Mouse (Mus musculus) heart, adult 2 months (tissue): ENCODE results near the gene Pip4p1. TPM values are rescaled to one million over a fixed set of nuclear protein-coding genes. Genes with fewer than 3 reads are reported as not detected.
A peak's percentile ranks its signal among the peaks of the same experiment; 100 is the strongest.
"Not testable (repeated sequence)": the region's sequence is repeated elsewhere in the genome, so short reads cannot be mapped to it uniquely, and the experiment has no call there.

Source experiments
- DNase-seq, 2 experiments: peaks; one replicate each; pipeline ENCODE4 v3.0.0; 2021
- H3K27ac ChIP-seq: fragments of 200-600 bp; 2 replicates; pipeline ENCODE4 v1.8.1; 2022
- H3K27me3 ChIP-seq: fragments of 200-500 bp; 2 replicates; pipeline ENCODE4 v1.6.1; 2012; ENCODE audit warnings: mild to moderate bottlenecking, low read length, inconsistent platforms, mixed read lengths; ENCODE audit not compliant: control insufficient read depth, insufficient read depth
- H3K36me3 ChIP-seq: fragments of 200-500 bp; 2 replicates; pipeline ENCODE4 v1.6.1; 2012; ENCODE audit warnings: low read length, inconsistent platforms; ENCODE audit not compliant: control insufficient read depth, insufficient read depth
- H3K4me1 ChIP-seq: fragments of 200-500 bp; 2 replicates; pipeline ENCODE4 v1.6.1; 2011; ENCODE audit warnings: low read length; ENCODE audit not compliant: control insufficient read depth, insufficient read depth
- H3K4me3 ChIP-seq: fragments of 200-600 bp; 2 replicates; pipeline ENCODE4 v1.8.1; 2022
- H3K79me2 ChIP-seq: fragments of 200-500 bp; replicated peaks from 2 replicates; pipeline ENCODE4 v1.6.1; 2012; ENCODE audit warnings: mild to moderate bottlenecking, inconsistent platforms, low read length, moderate library complexity, mixed read lengths; ENCODE audit not compliant: control insufficient read depth, insufficient read depth
- H3K9ac ChIP-seq: fragments of 200-500 bp; 2 replicates; pipeline ENCODE4 v1.6.1; 2012; ENCODE audit warnings: low read depth, mild to moderate bottlenecking, control low read depth, inconsistent platforms, low read length, mixed read lengths
- CTCF ChIP-seq: fragments of 200-600 bp; IDR thresholded peaks from 2 replicates; pipeline ENCODE4 v1.8.1; 2022; ENCODE audit warnings: antibody characterized with exemption, mild to moderate bottlenecking, moderate library complexity
- EP300 ChIP-seq: fragments of 200-500 bp; IDR thresholded peaks from 2 replicates; pipeline ENCODE4 v1.6.1; 2011; ENCODE audit warnings: low read depth, low read length, control low read depth; ENCODE audit not compliant: insufficient read depth
- POLR2A ChIP-seq: fragments of 200-500 bp; IDR thresholded peaks from 2 replicates; pipeline ENCODE4 v1.6.1; 2011; ENCODE audit warnings: mild to moderate bottlenecking, low read depth, low read length, control low read depth; ENCODE audit not compliant: insufficient read depth
- WGBS: fragments of 180-500 bp; shearing (Covaris S2); methylation state at CpG from one replicate; pipeline ENCODE4 v1.1.7; 2018; 5-methylcytosine and 5-hydroxymethylcytosine counted together
- intact Hi-C: fragments of 180-260 bp; cut with DNase I; formaldehyde crosslinking; loops from one replicate; pipeline ENCODE4 v1.15.1; 2025
- polyA plus RNA-seq: library from polyadenylated mRNA; depleted of rRNA; stranded (reverse); fragments of >200 nt; gene quantifications from 2 replicates; pipeline ENCODE4 v1.2.3, GENCODE M21; 2012
- total RNA-seq, 2 experiments: library from RNA; stranded (reverse); gene quantifications; 2 replicates each; pipeline ENCODE4 v1.2.3; 2021

The Pip4p1 gene
- total and polyA plus RNA-seq, 3 experiments, result 18.6 to 30.5 (median 27.8) TPM

DNA sequence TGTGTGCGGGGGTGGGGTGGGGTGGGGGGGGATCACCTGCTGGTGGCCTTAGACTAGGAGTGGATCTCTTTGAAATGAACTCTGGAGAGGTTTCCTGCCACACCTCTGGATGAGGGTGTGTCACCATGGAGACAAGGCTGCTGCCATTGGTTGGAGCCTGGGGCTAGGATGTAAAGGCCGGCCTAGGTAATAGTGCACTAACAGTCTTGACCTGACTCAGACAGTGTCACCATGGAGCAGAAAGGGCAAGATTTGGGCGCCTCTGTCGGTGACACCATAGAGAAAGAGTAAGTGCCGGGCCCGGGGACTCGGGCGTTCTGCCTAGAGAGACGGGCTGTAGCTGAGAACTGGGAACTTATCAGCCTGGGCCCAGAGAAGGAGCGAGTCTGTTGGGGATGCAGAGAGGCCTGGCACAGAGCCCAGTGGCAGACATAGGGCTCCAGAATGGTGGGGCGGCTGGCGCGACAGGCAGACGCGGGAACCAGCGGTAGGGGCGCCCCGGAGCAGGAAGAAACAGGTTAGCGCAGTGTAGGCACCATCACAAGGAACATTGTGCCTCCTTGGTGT lies 25.4 kb upstream of the Pip4p1 start, which contains the start of gene Pnp2:
Gene Pnp2, plus strand, starts transcription at position 51 of the 567 bp plus-strand sequence.
- H3K79me2 ChIP-seq, H3K4me1 ChIP-seq, H3K27me3 ChIP-seq, H3K36me3 ChIP-seq, H3K9ac ChIP-seq: not testable (repeated sequence)
- peak; percentile 72 to 74 for DNase-seq
- peak within 1 kb of the TSS; percentile 48 for H3K27ac ChIP-seq
- peak within 1 kb of the TSS; percentile 31; the same call in 1 of the 2 replicates for H3K4me3 ChIP-seq
- intact Hi-C loops, result loop anchor here (5.0 kb wide), 1 partner anchor 106 kb away; no protein-coding TSS in a partner anchor
- peak; percentile 43 for TF ChIP-seq CTCF
- 4% methylated on average over 19 of the region's 19 CpGs for WGBS

DNA sequence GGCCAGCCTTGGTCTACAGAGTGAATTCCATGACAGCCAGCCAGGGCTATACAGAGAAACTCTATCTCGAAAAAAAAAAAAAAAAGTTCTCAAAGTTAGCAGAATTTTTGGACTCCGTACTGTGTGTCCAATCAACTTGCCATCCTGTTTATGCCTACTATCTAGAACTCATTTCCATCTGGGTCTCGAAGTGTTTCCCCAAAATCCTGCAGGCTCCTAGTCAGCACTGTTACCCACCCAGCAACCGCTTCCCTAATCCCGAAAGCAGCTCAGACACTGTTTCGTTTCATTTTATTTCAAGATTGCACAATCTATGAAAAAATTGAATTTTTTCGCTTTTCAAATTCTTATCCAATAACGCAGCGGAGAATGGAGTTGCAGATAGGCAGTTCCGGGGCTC lies 24.8 kb upstream of the Pip4p1 start:
- Histone ChIP-seq H3K27ac (no peak overlapping the region; the same call in 1 of the 2 replicates), H3K79me2 (no peaks in the 10 kb centered on the region), H3K36me3 (no peaks in the 10 kb centered on the region), H3K4me3 (no peak overlapping the region), H3K9ac (no peak overlapping the region), H3K27me3 (no peaks in the 10 kb centered on the region), H3K4me1 (no peaks in the 10 kb centered on the region; the same call in 1 of the 2 replicates)
- TF ChIP-seq POLR2A, result no peak
- TF ChIP-seq EP300, result no peak
- TF ChIP-seq CTCF, result no peak
- intact Hi-C loops, result loop anchor here (5.0 kb wide), 1 partner anchor 107 kb away; no protein-coding TSS in a partner anchor
- peak in 1 of 2 experiments; percentile 12 for DNase-seq
- 79% methylated on average over 10 of the region's 10 CpGs for WGBS

GRCm38 (mm10) chr14:50945526-50945925 lies 14.9 kb upstream of the Pip4p1 start:
- H3K9ac ChIP-seq, H3K36me3 ChIP-seq, H3K4me1 ChIP-seq, DNase-seq, H3K79me2 ChIP-seq, H3K27me3 ChIP-seq: not testable (repeated sequence)
- WGBS, result 29% methylated on average over 3 of the region's 3 CpGs
- H3K4me3 ChIP-seq, result peak overlapping the region; percentile 56
- intact Hi-C loops, result loop anchor here (2.0 kb wide), 1 partner anchor 15 kb away; the partner anchor contains the start of genes Pip4p1 and Pnp
- peak overlapping the region; percentile 88 for H3K27ac ChIP-seq

DNA sequence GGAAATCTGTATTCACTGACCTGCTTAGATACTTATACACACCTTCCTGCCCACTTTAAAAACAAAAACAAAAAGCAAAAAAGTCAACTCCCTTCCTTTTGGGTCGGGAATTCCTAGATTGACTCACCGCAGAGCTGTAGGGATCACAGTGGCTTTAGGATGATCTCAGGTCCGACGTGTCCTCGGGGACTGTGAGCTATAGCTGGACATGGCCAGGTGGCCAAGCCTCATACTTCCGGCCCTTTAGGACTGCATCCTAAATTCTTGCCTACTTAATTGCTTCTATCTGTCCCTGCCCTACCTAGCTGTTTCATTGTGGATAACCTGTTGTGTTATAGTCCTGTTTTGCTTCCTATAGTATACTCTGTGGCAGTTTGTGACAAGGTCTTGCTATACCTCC lies 14.4 kb upstream of the Pip4p1 start:
- not testable (repeated sequence) for DNase-seq, H3K79me2 ChIP-seq, H3K4me1 ChIP-seq, H3K27me3 ChIP-seq, H3K36me3 ChIP-seq
- intact Hi-C loops, result loop anchor here (2.0 kb wide), 1 partner anchor 14 kb away; the partner anchor contains the start of genes Pip4p1 and Pnp
- Histone ChIP-seq H3K9ac (peak overlapping the region; percentile 71), H3K4me3 (peak overlapping the region; percentile 56), H3K27ac (peak overlapping the region; percentile 88)
- 15% methylated on average over 6 of the region's 6 CpGs for WGBS

DNA sequence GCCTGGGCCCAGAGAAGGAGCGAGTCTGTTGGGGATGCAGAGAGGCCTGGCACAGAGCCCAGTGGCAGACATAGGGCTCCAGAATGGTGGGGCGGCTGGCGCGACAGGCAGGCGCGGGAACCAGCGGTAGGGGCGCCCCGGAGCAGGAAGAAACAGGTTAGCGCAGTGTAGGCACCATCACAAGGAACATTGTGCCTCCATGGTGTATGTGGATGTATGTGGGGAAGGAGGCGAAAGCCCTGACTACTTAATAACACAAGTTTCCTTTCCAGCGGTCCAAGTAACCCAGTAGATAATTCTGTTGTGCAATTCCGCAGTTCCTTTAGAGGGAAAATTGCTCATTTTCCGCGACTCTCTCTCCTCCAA lies 14.0 kb upstream of the Pip4p1 start:
- peak; percentile 61 for TF ChIP-seq CTCF
- not testable (repeated sequence) for H3K36me3 ChIP-seq, H3K4me1 ChIP-seq, H3K79me2 ChIP-seq, H3K27me3 ChIP-seq, DNase-seq
- Histone ChIP-seq H3K9ac (peak overlapping the region; percentile 59), H3K27ac (peak overlapping the region; percentile 88), H3K4me3 (peak overlapping the region; percentile 56)
- intact Hi-C loops, result loop anchor here (1.0 to 2.0 kb wide), 2 partner anchors 14 to 119 kb away; partner anchors contain the start of genes Pip4p1 and Pnp
- 1% methylated on average over 15 of the region's 15 CpGs for WGBS

- Histone ChIP-seq H3K9ac (peak within 1 kb of the TSS; percentile 71), H3K79me2 (no peaks in the 10 kb centered on the region; the same call in 1 of the 2 replicates), H3K4me3 (peak within 1 kb of the TSS; percentile 56), H3K4me1 (peaks cover 5% of the 10 kb centered on the region), H3K27me3 (no peaks in the 10 kb centered on the region), H3K27ac (peak within 1 kb of the TSS; percentile 88), H3K36me3 (no peaks in the 10 kb centered on the region)
- WGBS, result 8% methylated on average over 31 of the region's 31 CpGs
- intact Hi-C loops, result loop anchor here (1.0 to 2.0 kb wide), 2 partner anchors 13 to 119 kb away; partner anchors contain the start of genes Pip4p1 and Pnp
- TF ChIP-seq POLR2A (peak; percentile 97), EP300 (peak; percentile 84; the same call in 1 of the 2 replicates), CTCF (no peak)
- peak; percentile 97 for DNase-seq
Measured at GRCm38 (mm10) chr14:50943932-50944667, 13.4 kb upstream of the Pip4p1 start, which contains the start of gene Gm49342. Gm49342 (plus strand) TSS chr14:50944517.
